Mouse (Mus musculus) layer of hippocampus, adult 11-12 months (tissue): ENCODE results near the gene Mug2.
"Not testable (repeated sequence)": the region's sequence is repeated elsewhere in the genome, so short reads cannot be mapped to it uniquely, and the experiment has no call there.

ENCODE experiments used
- DNase-seq: peaks from one replicate; pipeline ENCODE4 v3.0.0; 2022; ENCODE audit warnings: low spot score

The Mug2 gene

GRCm38 (mm10) chr6:122006461-122006860 is at the start of gene Mug2:
TSS of gene Mug2 (plus strand) at chr6:122006761.
- DNase-seq = not testable (repeated sequence)

DNA sequence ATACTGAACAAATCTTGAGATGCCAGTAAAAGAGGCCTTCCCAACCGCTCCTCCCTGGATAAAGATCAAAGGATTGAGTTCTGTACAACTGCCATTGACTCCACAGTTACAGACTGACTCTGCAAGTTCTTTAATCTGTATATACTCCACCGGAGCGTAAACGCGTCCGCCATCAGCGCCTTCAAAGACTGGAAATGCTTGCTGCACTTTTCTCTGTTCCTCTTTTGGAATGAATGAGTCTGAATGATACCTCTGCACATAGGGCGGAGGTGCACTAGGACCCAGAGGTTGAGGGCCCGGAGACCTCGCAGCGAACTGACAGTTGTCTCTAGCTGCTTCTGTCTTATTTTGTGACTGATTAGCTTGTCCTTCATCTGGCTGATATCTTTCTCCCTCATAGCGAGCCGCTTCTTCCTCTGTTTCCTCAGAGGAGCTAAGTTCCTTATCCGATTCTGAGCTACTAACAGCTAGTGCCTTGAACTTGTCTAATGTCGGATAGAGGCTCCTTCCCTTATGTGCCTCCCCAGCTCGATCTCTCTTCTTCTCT is 48.7 kb upstream of the Mug2 start:
- DNase-seq = not testable (repeated sequence)

DNA sequence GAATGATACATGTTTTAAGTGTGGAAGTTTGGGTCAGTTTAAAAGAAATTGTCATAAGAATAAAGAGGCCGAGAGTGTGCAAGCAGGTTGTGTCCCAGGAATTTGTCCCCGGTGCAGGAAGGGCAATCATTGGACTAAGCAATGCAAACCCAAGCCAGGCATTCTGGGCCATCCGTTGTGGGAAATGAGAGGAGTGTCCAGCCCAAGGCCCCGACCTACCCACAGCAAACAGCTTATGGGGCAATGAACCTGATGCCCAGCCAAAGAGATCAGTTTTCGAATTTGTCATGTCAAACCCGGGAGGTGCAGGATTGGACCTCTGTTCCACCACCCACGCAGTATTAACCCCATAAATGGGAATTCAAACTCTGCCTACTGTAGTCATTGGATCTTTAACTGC is 30.9 kb upstream of the Mug2 start:
- no peak for DNase-seq

- DNase-seq = no peak
These were observed 94.3 kb downstream of the Mug2 start for GRCm38 (mm10) chr6:122100904-122101303.

DNA sequence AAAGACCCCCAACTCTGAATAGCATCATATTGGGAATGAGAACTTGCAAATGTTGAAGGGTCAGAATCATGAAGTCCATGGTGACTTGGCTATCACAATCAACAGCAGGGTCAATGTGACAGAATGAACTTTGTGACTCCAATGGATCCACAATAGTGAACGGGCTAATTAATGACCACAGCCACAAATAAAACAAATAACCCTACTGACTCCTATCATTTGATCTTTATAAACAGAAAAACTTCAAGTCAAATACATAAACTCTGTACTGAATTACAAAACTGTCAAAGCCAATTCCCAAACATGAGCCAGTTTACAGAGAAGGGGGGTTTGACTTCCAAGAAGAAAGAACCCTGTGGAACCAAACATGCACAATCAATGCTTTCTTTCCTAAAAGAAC is 95.1 kb downstream of the Mug2 start:
- no peak for DNase-seq

GRCm38 (mm10) chr6:122116963-122117362 is 110.4 kb downstream of the Mug2 start:
- no peak for DNase-seq

- no peak for DNase-seq
These were observed 123.0 kb downstream of the Mug2 start for GRCm38 (mm10) chr6:122129521-122129920.
